Mouse (Mus musculus) heart, postnatal 0 days (tissue): ENCODE data around the gene Rfx2.

Experiments
- CTCF ChIP-seq: IDR thresholded peaks from 2 replicates; pipeline ENCODE4 v1.5.1; 2016; ENCODE audit warnings: antibody characterized with exemption, control low read depth, low read depth
- EP300 ChIP-seq: IDR thresholded peaks from 2 replicates; pipeline ENCODE4 v1.6.1; 2016; ENCODE audit warnings: antibody characterized with exemption, low read depth

DNA sequence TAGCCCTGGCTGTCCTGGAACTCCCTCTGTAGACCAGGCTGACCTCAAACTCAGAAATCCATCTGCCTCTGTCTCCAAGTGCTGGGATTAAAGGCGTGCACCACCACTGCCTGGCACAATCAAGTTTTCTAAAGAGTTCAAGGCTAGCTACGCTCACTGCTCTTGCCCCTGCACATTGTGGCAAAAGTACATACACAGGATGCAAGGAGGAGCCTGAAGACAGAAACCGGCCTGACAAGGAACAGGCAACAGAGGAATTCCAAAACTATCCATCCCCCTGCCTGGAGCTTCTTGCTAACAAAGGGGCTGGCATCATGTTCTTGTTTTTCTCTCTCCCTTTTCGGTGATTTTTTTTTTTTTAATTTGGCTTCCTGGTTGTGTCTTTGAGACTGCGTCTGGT is 86.6 kb downstream of the Rfx2 start:
- TF ChIP-seq CTCF, result no peak
- TF ChIP-seq EP300, result no peak
